Mouse (Mus musculus) C2C12 (cell line): ENCODE measurements around the gene C8g. TPM values are rescaled to one million over a fixed set of nuclear protein-coding genes. Genes with fewer than 3 reads are reported as not detected.

ENCODE experiments used
- H3K27me3 ChIP-seq: one replicate; pipeline ENCODE4 v1.6.1; 2011; ENCODE audit not compliant: control insufficient read depth, insufficient read depth, insufficient read length
- H3K36me3 ChIP-seq: one replicate; pipeline ENCODE4 v1.6.1; 2011; ENCODE audit not compliant: control insufficient read depth, insufficient read depth
- H3K4me3 ChIP-seq: one replicate; pipeline ENCODE4 v1.5.1; 2011; ENCODE audit warnings: mild to moderate bottlenecking, control low read depth; ENCODE audit not compliant: poor library complexity, insufficient read depth, severe bottlenecking
- H3K79me2 ChIP-seq: one replicate; pipeline ENCODE4 v1.6.1; 2011; ENCODE audit not compliant: control insufficient read depth, insufficient read depth
- H3K79me3 ChIP-seq: one replicate; pipeline ENCODE4 v1.6.1; 2011; ENCODE audit warnings: low read depth, control low read depth
- H3ac ChIP-seq: one replicate; pipeline ENCODE3; 2011; ENCODE audit warnings: low read depth; ENCODE audit not compliant: control insufficient read depth, insufficient read length
- CEBPB ChIP-seq: IDR thresholded peaks from one replicate; pipeline ENCODE4 v1.6.1; 2011; ENCODE audit warnings: low read depth, mild to moderate bottlenecking, control low read depth, moderate library complexity
- CTCF ChIP-seq: IDR thresholded peaks from one replicate; pipeline ENCODE4 v1.5.1; 2011; ENCODE audit not compliant: control insufficient read depth, insufficient read depth, insufficient read length
- FOSL1 ChIP-seq: IDR thresholded peaks from one replicate; pipeline ENCODE4 v1.8.0; 2011; ENCODE audit warnings: mild to moderate bottlenecking, low read length; ENCODE audit not compliant: poor library complexity, insufficient read depth, severe bottlenecking
- MAX ChIP-seq: IDR thresholded peaks from one replicate; pipeline ENCODE4 v1.6.1; 2011; ENCODE audit warnings: mild to moderate bottlenecking, control low read depth
- MYOD1 ChIP-seq: IDR thresholded peaks from one replicate; pipeline ENCODE4 v1.6.1; 2011; ENCODE audit warnings: low read depth; ENCODE audit not compliant: control insufficient read depth, insufficient read length
- MYOG ChIP-seq: IDR thresholded peaks from one replicate; pipeline ENCODE4 v1.6.1; 2011; ENCODE audit not compliant: control insufficient read depth, insufficient read length; ENCODE audit errors: extremely low read depth
- USF1 ChIP-seq: IDR thresholded peaks from one replicate; pipeline ENCODE4 v1.6.1; 2011; ENCODE audit warnings: low read depth, mild to moderate bottlenecking, control low read depth, moderate library complexity
- long read RNA-seq, 2 experiments: library from polyadenylated mRNA; unstranded; transcript quantifications; one replicate each; pipeline ENCODE4 v2.0.0; 2019 to 2020
- polyA plus RNA-seq: library from polyadenylated mRNA; unstranded; fragments of >200 nt; fragmentation: generic; extraction: Trizol; gene quantifications from one replicate; pipeline ENCODE4 v1.2.1, GENCODE M21; 2012; ENCODE audit warnings: missing spikeins

C8g gene
- 0.32 TPM for polyA plus RNA-seq
- long read RNA-seq, experiment 1, partial matches to known transcripts = 1 of 3 reads
- long read RNA-seq, experiment 1, other reads (novel, unspliced or antisense) = 0 of 3 reads
- long read RNA-seq, experiment 2 = 0 reads

- peaks cover 11% of the 10 kb centered on the region for H3K36me3 ChIP-seq
- H3K4me3 ChIP-seq = peak within 1 kb of the TSS; percentile 96
- H3K79me3 ChIP-seq = peaks cover 9% of the 10 kb centered on the region
- no peaks in the 10 kb centered on the region for H3K27me3 ChIP-seq
- TF ChIP-seq MYOD1 (no peak), USF1 (no peak), MYOG (no peak), MAX (no peak), CTCF (no peak), CEBPB (no peak), FOSL1 (no peak)
- H3ac ChIP-seq = peak within 1 kb of the TSS; percentile 67
- H3K79me2 ChIP-seq = peaks cover 19% of the 10 kb centered on the region
Observed at GRCm38 (mm10) chr2:25501593-25502486, at the start of gene C8g. Gene C8g, minus strand, starts transcription at chr2:25501719.

- TF ChIP-seq CTCF (peak; percentile 76), USF1 (peak; percentile 22), MYOG (no peak)
Observed at GRCm38 (mm10) chr2:25551186-25551585, 49.7 kb upstream of the C8g start.

GRCm38 (mm10) chr2:25549021-25549991 is 47.8 kb upstream of the C8g start:
- peaks cover 21% of the 10 kb centered on the region for H3K79me3 ChIP-seq
- H3K4me3 ChIP-seq = no peak overlapping the region
- TF ChIP-seq CEBPB = no peak
- no peak for TF ChIP-seq CTCF
- TF ChIP-seq MYOG = no peak
- TF ChIP-seq MAX = peak; percentile 34
- TF ChIP-seq USF1 = peak; percentile 29
- peak; percentile 25 for TF ChIP-seq MYOD1
- no peak for TF ChIP-seq FOSL1
- peaks cover 22% of the 10 kb centered on the region for H3K79me2 ChIP-seq
- H3K36me3 ChIP-seq = peaks cover 8% of the 10 kb centered on the region
- H3K27me3 ChIP-seq = no peaks in the 10 kb centered on the region
- no peak overlapping the region for H3ac ChIP-seq

More at GRCm38 (mm10) chr2:25551186-25551585, 49.7 kb upstream of the C8g start:
- Histone ChIP-seq H3K36me3 (no peaks in the 10 kb centered on the region), H3K79me2 (peaks cover 4% of the 10 kb centered on the region), H3ac (no peak overlapping the region), H3K27me3 (no peaks in the 10 kb centered on the region), H3K4me3 (no peak overlapping the region), H3K79me3 (peaks cover 2% of the 10 kb centered on the region)

GRCm38 (mm10) chr2:25546811-25547491 is 45.4 kb upstream of the C8g start, which contains the start of gene Traf2:
Gene Traf2, minus strand, starts transcription at chr2:25546940.
- peaks cover 46% of the 10 kb centered on the region for H3K79me2 ChIP-seq
- no peak for TF ChIP-seq FOSL1
- TF ChIP-seq MYOD1 = no peak
- no peak for TF ChIP-seq CEBPB
- no peak for TF ChIP-seq MAX
- no peak for TF ChIP-seq CTCF
- no peak for TF ChIP-seq USF1
- TF ChIP-seq MYOG = no peak

More at GRCm38 (mm10) chr2:25546811-25547491, 45.4 kb upstream of the C8g start, which contains the start of gene Traf2:
- no peaks in the 10 kb centered on the region for H3K27me3 ChIP-seq
- H3K36me3 ChIP-seq = peaks cover 15% of the 10 kb centered on the region
- H3K4me3 ChIP-seq = peak within 1 kb of the TSS; percentile 87
- H3K79me3 ChIP-seq = peaks cover 45% of the 10 kb centered on the region
- H3ac ChIP-seq = peak within 1 kb of the TSS; percentile 50
